Mouse (Mus musculus): Measurements from ENCODE around the gene Igdcc3. TPM values are rescaled to one million over a fixed set of nuclear protein-coding genes. Genes with fewer than 3 reads are reported as not detected.
"Not testable (repeated sequence)": the region's sequence is repeated elsewhere in the genome, so short reads cannot be mapped to it uniquely, and the experiment has no call there.

Igdcc3 gene
- total and polyA plus RNA-seq, 2 experiments from 2014 or later, result 6.2 to 6.3 TPM

- TF ChIP-seq CTCF (IDR thresholded peaks at IDR 0.05; ENCODE audit: low read depth), result no peak
- no peak for ATAC-seq
- 65% methylated on average over 1 of the region's 1 CpGs for WGBS
Observed at GRCm38 (mm10) chr9:65200606-65201005, 59.6 kb downstream of the Igdcc3 start.

GRCm38 (mm10) chr9:65201021-65201380 is 60.0 kb downstream of the Igdcc3 start:
- H3K36me3 ChIP-seq (ENCODE audit: insufficient read depth, low read length), result no peaks in the 10 kb centered on the region
- no peak overlapping the region for H3K4me3 ChIP-seq (ENCODE audit: low read length)
- no peak for TF ChIP-seq CTCF (IDR thresholded peaks at IDR 0.05; ENCODE audit: low read depth)
- WGBS, result 46% methylated on average over 3 of the region's 3 CpGs
- no peaks in the 10 kb centered on the region for H3K27me3 ChIP-seq (ENCODE audit: insufficient read depth, low read length)
- DNase-seq (ENCODE audit: low spot score) (no peak), ATAC-seq (no peak)
- H3K9me3 ChIP-seq (ENCODE audit: low read length), result no peaks in the 10 kb centered on the region
- no peak overlapping the region for H3K9ac ChIP-seq (replicated peaks; ENCODE audit: low read length)
- H3K4me1 ChIP-seq (ENCODE audit: insufficient read depth, low read length), result no peaks in the 10 kb centered on the region
- H3K4me2 ChIP-seq (ENCODE audit: low read depth, low read length), result no peak overlapping the region
- peak overlapping the region; percentile 82 for H3K27ac ChIP-seq

More at GRCm38 (mm10) chr9:65200606-65201005, 59.6 kb downstream of the Igdcc3 start:
- Histone ChIP-seq H3K4me1 (ENCODE audit: insufficient read depth, low read length) (no peaks in the 10 kb centered on the region), H3K27me3 (ENCODE audit: insufficient read depth, low read length) (no peaks in the 10 kb centered on the region), H3K27ac (0 out of 2 replicates have a peak overlapping the region, but pooled peaks have one; percentile 4), H3K9ac (replicated peaks; ENCODE audit: low read length) (no peak overlapping the region), H3K4me2 (ENCODE audit: low read depth, low read length) (no peak overlapping the region), H3K4me3 (ENCODE audit: low read length) (no peak overlapping the region), H3K36me3 (ENCODE audit: insufficient read depth, low read length) (no peaks in the 10 kb centered on the region), H3K9me3 (ENCODE audit: low read length) (no peaks in the 10 kb centered on the region)
- no peak for DNase-seq (ENCODE audit: low spot score)

- peak; percentile 96 for DNase-seq (ENCODE audit: low spot score)
- H3K27ac ChIP-seq, result peak overlapping the region; percentile 82
- H3K9me3 ChIP-seq (ENCODE audit: low read length), result no peaks in the 10 kb centered on the region
- peak overlapping the region; percentile 41 for H3K4me3 ChIP-seq (ENCODE audit: low read length)
- no peaks in the 10 kb centered on the region for H3K27me3 ChIP-seq (ENCODE audit: insufficient read depth, low read length)
- WGBS, result 1% methylated on average over 18 of the region's 18 CpGs
- H3K9ac ChIP-seq (replicated peaks; ENCODE audit: low read length), result peak overlapping the region; percentile 66
- H3K4me2 ChIP-seq (ENCODE audit: low read depth, low read length), result peak overlapping the region; percentile 67
- no peak for TF ChIP-seq CTCF (IDR thresholded peaks at IDR 0.05; ENCODE audit: low read depth)
- H3K36me3 ChIP-seq (ENCODE audit: insufficient read depth, low read length), result no peaks in the 10 kb centered on the region
- no peaks in the 10 kb centered on the region for H3K4me1 ChIP-seq (ENCODE audit: insufficient read depth, low read length)
- peak; percentile 90 for ATAC-seq
Observed at GRCm38 (mm10) chr9:65201381-65202164, 60.6 kb downstream of the Igdcc3 start.

- H3K36me3 ChIP-seq (ENCODE audit: insufficient read depth, low read length), result no peaks in the 10 kb centered on the region
- DNase-seq (ENCODE audit: low spot score), result no peak
- H3K4me3 ChIP-seq (ENCODE audit: low read length), result peak overlapping the region; percentile 41
- ATAC-seq, result peak; percentile 6; the same call in 1 of the 2 replicates
- H3K27me3 ChIP-seq (ENCODE audit: insufficient read depth, low read length), result no peaks in the 10 kb centered on the region
- H3K4me2 ChIP-seq (ENCODE audit: low read depth, low read length), result peak overlapping the region; percentile 67
- TF ChIP-seq CTCF (IDR thresholded peaks at IDR 0.05; ENCODE audit: low read depth), result no peak
- 21% methylated on average over 11 of the region's 11 CpGs for WGBS
- H3K4me1 ChIP-seq (ENCODE audit: insufficient read depth, low read length), result no peaks in the 10 kb centered on the region
- no peaks in the 10 kb centered on the region for H3K9me3 ChIP-seq (ENCODE audit: low read length)
- peak overlapping the region; percentile 82 for H3K27ac ChIP-seq
- peak overlapping the region; percentile 66 for H3K9ac ChIP-seq (replicated peaks; ENCODE audit: low read length)
Observed at GRCm38 (mm10) chr9:65202165-65202754, 61.3 kb downstream of the Igdcc3 start.

- H3K9ac ChIP-seq (replicated peaks; ENCODE audit: low read length), result no peak overlapping the region
- H3K27me3 ChIP-seq (ENCODE audit: insufficient read depth, low read length), result no peaks in the 10 kb centered on the region
- H3K36me3 ChIP-seq (ENCODE audit: insufficient read depth, low read length), result no peaks in the 10 kb centered on the region
- no peak overlapping the region for H3K4me3 ChIP-seq (ENCODE audit: low read length)
- ATAC-seq, result no peak
- 73% methylated on average over 11 of the region's 11 CpGs for WGBS
- no peak overlapping the region for H3K27ac ChIP-seq
- DNase-seq (ENCODE audit: low spot score), result no peak
- H3K4me2 ChIP-seq (ENCODE audit: low read depth, low read length), result no peak overlapping the region
- H3K4me1 ChIP-seq (ENCODE audit: insufficient read depth, low read length), result no peaks in the 10 kb centered on the region
- no peak for TF ChIP-seq CTCF (IDR thresholded peaks at IDR 0.05; ENCODE audit: low read depth)
- no peaks in the 10 kb centered on the region for H3K9me3 ChIP-seq (ENCODE audit: low read length)
Observed at GRCm38 (mm10) chr9:65205049-65205815, 64.2 kb downstream of the Igdcc3 start.

- H3K4me1 ChIP-seq (ENCODE audit: insufficient read depth, low read length); H3K27me3 ChIP-seq (ENCODE audit: insufficient read depth, low read length); ATAC-seq; H3K4me2 ChIP-seq (ENCODE audit: low read depth, low read length); H3K36me3 ChIP-seq (ENCODE audit: insufficient read depth, low read length); H3K4me3 ChIP-seq (ENCODE audit: low read length); H3K27ac ChIP-seq; H3K9me3 ChIP-seq (ENCODE audit: low read length); H3K9ac ChIP-seq (replicated peaks; ENCODE audit: low read length); DNase-seq (ENCODE audit: low spot score): not testable (repeated sequence)
- WGBS, result 96% methylated on average over 9 of the region's 9 CpGs
Observed at GRCm38 (mm10) chr9:65207041-65207815, 66.2 kb downstream of the Igdcc3 start.
